Mouse (Mus musculus): ENCODE data around the gene Ndufb3.
"Not testable (repeated sequence)": the region's sequence is repeated elsewhere in the genome, so short reads cannot be mapped to it uniquely, and the experiment has no call there.

The Ndufb3 gene

GRCm38 (mm10) chr1:58617978-58618668 lies 31.9 kb downstream of the Ndufb3 start:
- DNase-seq (ENCODE audit: low spot score), result no peak

GRCm38 (mm10) chr1:58618766-58619165 lies 32.6 kb downstream of the Ndufb3 start:
- DNase-seq (ENCODE audit: low spot score), result no peak

GRCm38 (mm10) chr1:58621251-58621650 lies 35.1 kb downstream of the Ndufb3 start:
- no peak for DNase-seq (ENCODE audit: low spot score)

GRCm38 (mm10) chr1:58621996-58622748 lies 36.0 kb downstream of the Ndufb3 start:
- DNase-seq (ENCODE audit: low spot score), result no peak

- not testable (repeated sequence) for DNase-seq (ENCODE audit: low spot score)
Observed at GRCm38 (mm10) chr1:58628847-58629246, 42.7 kb downstream of the Ndufb3 start.
